Mouse (Mus musculus): ENCODE measurements around the gene Gm19345. TPM values are rescaled to one million over a fixed set of nuclear protein-coding genes. Genes with fewer than 3 reads are reported as not detected.
A peak's percentile ranks its signal among the peaks of the same experiment; 100 is the strongest.

Gene Gm19345
- polyA plus RNA-seq, 1 experiment from 2014 or later, result 1.7 TPM

DNA sequence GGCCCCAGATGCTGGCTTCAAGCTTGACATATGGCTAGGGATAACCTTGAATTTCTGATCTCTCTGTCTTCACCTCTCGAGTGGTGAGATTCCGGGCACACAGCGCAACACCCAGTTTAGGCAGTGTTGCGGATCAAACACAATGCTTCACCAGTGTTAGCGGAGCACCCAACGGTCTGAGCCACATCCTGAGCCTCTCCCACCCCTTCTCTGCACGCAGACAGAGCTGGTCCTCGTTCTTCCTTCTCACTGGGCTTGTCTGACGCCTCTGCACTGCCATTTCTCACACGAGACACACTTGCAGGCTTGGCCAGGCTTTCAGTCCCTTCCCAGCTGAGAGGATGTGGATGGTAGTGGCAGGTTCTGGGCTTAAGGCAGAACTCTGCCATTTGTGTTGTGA is 7.9 kb downstream of the Gm19345 start:
- Histone ChIP-seq H3K4me2 (replicated peaks) (no peak overlapping the region), H3K27ac (no peak overlapping the region), H3K9me3 (no peaks in the 10 kb centered on the region), H3K27me3 (replicated peaks) (no peaks in the 10 kb centered on the region), H3K4me3 (no peak overlapping the region), H3K9ac (no peak overlapping the region), H3K4me1 (no peaks in the 10 kb centered on the region), H3K36me3 (no peaks in the 10 kb centered on the region)
- 77% methylated on average over 10 of the region's 10 CpGs for WGBS
- no peak for ATAC-seq (ENCODE audit: low FRiP score, low read depth)

DNA sequence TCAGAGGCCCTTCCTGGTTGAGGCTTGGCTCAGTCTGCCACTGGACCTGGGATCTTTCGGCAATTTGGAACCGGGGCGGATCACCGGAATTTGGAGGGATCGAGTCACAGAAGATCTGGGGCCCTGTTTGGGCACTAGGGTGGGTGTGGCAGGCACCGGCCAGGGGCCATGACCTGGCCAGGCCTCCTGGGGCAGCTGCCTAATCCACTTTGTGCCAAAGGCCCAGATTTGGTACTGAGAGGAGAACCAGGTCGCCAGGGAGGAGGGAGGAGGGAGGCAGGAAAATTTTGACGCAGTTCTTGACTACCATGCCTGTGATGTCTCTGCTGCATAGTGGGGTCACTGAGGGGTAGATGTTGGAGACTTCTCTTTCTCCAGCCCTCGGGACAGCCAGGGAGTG is 9.4 kb downstream of the Gm19345 start, which contains the start of gene Ceacam16:
TSS of gene Ceacam16 (minus strand) at position 101 of the 400 bp plus-strand sequence.
- no peak within 1 kb of the TSS for H3K27ac ChIP-seq
- no peaks in the 10 kb centered on the region for H3K36me3 ChIP-seq
- H3K9me3 ChIP-seq, result no peaks in the 10 kb centered on the region
- no peaks in the 10 kb centered on the region for H3K4me1 ChIP-seq
- WGBS, result 81% methylated on average over 9 of the region's 9 CpGs
- ATAC-seq (ENCODE audit: low FRiP score, low read depth), result no peak
- H3K4me3 ChIP-seq, result no peak within 1 kb of the TSS
- no peak within 1 kb of the TSS for H3K4me2 ChIP-seq (replicated peaks)
- H3K9ac ChIP-seq, result no peak within 1 kb of the TSS
- H3K27me3 ChIP-seq (replicated peaks), result no peaks in the 10 kb centered on the region

DNA sequence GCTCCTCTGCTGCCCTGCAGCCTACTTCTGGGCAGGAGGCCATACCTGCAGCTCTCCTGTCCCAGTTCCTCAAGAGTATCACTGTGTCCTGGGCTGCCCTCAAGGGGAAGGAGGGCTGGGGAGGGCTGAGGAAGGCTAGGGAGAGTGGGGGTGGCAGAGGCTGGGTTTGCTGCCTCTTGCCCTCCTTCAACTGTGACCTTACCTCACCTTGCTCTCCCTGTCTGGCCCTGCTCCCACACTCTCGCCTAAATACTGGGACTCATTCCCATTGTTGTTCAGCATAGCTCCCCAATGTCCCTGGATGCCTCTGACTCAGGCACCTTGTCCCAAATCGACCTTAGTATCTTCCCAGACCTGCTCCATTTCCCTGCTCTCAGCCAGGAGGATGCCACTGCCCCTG is 12.4 kb downstream of the Gm19345 start:
- Histone ChIP-seq H3K9me3 (no peaks in the 10 kb centered on the region), H3K27me3 (replicated peaks) (no peaks in the 10 kb centered on the region), H3K36me3 (no peaks in the 10 kb centered on the region), H3K4me2 (replicated peaks) (no peak overlapping the region), H3K4me3 (no peak overlapping the region), H3K4me1 (no peaks in the 10 kb centered on the region), H3K27ac (no peak overlapping the region), H3K9ac (no peak overlapping the region)
- 40% methylated on average over 2 of the region's 2 CpGs for WGBS
- no peak for ATAC-seq (ENCODE audit: low FRiP score, low read depth)

DNA sequence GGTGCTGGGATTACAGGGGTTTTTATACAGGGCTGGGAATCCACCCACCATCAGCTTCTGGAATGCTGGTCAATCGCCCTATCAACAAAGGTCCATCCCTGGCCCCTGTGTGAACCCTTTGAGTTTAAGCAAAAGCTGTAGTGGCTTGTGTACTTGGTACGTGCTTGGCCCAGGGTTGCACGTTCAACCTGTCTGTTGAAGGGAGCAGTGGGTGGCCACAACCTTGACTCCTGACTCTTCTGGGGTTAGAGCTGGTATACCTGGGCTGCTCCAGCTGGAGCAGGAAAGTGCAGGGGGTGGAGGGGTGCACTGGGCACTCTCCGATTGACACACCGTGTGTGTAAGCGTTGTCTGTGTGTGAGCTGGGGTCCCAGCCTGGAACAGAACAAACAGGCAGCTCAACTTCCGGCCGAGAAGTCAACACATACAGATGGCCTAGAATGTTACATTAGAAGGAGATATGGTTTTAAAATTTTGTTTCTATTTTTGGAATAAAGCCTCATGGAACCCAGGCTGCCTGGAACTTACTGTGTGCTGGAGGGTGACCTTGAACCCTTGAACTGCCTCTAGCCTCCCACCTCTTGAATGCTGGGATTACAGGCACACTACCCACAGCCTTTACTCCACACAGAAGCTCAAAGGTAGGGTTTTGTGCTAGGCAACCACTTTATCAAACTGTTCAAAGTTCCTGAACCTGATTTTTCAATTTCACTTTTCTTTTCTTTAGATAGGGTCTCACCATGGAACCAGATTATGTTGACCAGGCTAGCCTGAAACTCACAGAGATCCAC is 13.6 kb downstream of the Gm19345 start:
- 86% methylated on average over 8 of the region's 8 CpGs for WGBS
- no peak overlapping the region for H3K4me2 ChIP-seq (replicated peaks)
- H3K27me3 ChIP-seq (replicated peaks), result no peaks in the 10 kb centered on the region
- no peaks in the 10 kb centered on the region for H3K36me3 ChIP-seq
- no peak for ATAC-seq (ENCODE audit: low FRiP score, low read depth)
- H3K4me3 ChIP-seq, result no peak overlapping the region
- H3K9ac ChIP-seq, result no peak overlapping the region
- H3K9me3 ChIP-seq, result no peaks in the 10 kb centered on the region
- H3K4me1 ChIP-seq, result no peaks in the 10 kb centered on the region
- no peak overlapping the region for H3K27ac ChIP-seq

DNA sequence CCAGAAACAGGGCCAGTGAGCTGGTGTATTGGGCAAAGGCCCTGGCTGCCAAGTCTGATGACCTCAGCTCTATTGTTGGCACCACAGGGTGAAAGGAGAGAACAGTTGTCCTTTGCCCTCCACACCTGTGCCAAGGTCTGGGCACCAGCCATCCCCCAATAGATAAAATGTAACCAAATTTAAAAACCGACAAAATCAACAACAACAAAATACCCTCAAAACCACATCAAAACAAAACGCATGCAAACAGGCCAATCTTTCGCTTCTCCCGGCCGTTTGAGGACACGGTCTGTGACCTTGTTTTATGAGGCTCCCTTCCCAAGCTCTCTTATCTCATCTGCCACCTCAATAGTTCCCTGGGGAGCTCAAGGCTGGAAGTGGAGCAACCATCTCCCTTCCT is 14.7 kb downstream of the Gm19345 start:
- Histone ChIP-seq H3K27ac (no peak overlapping the region), H3K4me1 (no peaks in the 10 kb centered on the region), H3K9ac (no peak overlapping the region), H3K4me3 (no peak overlapping the region), H3K36me3 (no peaks in the 10 kb centered on the region), H3K9me3 (no peaks in the 10 kb centered on the region), H3K27me3 (replicated peaks) (no peaks in the 10 kb centered on the region), H3K4me2 (replicated peaks) (no peak overlapping the region)
- ATAC-seq (ENCODE audit: low FRiP score, low read depth), result no peak
- WGBS, result 85% methylated on average over 6 of the region's 6 CpGs

DNA sequence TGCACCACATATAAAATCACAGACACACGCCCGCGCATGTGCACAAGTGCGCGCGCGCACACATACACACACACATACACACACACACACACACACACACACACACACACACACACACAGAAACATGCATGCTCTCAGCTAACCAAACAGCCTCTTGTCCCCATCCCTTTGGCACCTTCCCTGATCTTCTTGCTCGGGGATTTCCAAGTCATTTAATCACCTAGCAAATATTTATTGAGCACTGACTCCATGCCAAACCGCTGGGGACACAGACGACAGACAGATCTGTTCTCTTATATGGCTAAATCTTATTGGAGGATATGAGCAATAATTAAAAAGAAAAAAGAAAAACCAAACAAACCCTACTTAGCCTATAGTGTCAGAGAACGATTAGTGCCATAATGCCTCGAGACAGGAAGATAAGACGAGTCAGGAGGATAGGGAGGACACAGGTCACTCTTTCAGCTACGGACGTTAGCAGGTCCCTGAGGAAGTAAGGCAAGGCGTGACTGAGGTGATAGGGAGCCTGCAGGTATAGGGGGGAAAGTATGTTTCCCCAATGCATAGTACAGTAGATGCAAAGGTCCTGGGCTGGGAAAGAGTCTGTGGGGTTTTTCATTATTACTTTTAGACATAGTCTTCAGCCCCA is 16.1 kb downstream of the Gm19345 start:
- Histone ChIP-seq H3K9ac (no peak overlapping the region), H3K9me3 (no peaks in the 10 kb centered on the region), H3K36me3 (no peaks in the 10 kb centered on the region), H3K4me1 (no peaks in the 10 kb centered on the region), H3K27ac (no peak overlapping the region), H3K27me3 (replicated peaks) (no peaks in the 10 kb centered on the region), H3K4me2 (replicated peaks) (no peak overlapping the region), H3K4me3 (no peak overlapping the region)
- 89% methylated on average over 16 of the region's 16 CpGs for WGBS
- ATAC-seq (ENCODE audit: low FRiP score, low read depth), result no peak

DNA sequence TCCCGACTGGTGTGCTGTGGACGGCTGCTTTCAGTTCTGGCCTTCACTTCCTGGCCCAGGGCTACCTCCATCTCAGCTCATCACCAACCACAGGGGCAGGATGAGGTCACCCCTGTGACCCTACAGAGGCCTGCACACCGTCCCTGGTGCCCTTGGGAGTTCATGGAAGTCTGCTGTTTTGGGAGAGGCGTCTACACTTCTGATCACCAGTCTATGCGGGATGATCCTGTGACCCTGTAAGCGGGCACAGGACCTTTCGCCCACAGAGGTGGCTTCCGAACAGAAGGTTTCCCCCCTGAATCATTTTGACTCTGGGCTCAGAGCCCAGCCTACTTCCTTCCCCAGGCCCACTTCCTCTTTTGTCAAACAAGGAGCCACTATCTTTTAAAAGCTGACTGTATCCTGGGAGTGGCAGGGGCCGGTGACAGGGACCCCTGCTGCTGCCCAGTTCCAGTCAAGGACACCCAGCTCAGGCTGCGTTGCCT is 19.4 kb downstream of the Gm19345 start:
- Histone ChIP-seq H3K9ac (no peak overlapping the region), H3K4me1 (no peaks in the 10 kb centered on the region), H3K27me3 (replicated peaks) (no peaks in the 10 kb centered on the region), H3K36me3 (no peaks in the 10 kb centered on the region), H3K27ac (no peak overlapping the region), H3K4me2 (replicated peaks) (no peak overlapping the region), H3K9me3 (no peaks in the 10 kb centered on the region), H3K4me3 (no peak overlapping the region)
- no peak for ATAC-seq (ENCODE audit: low FRiP score, low read depth)
- 71% methylated on average over 10 of the region's 10 CpGs for WGBS

DNA sequence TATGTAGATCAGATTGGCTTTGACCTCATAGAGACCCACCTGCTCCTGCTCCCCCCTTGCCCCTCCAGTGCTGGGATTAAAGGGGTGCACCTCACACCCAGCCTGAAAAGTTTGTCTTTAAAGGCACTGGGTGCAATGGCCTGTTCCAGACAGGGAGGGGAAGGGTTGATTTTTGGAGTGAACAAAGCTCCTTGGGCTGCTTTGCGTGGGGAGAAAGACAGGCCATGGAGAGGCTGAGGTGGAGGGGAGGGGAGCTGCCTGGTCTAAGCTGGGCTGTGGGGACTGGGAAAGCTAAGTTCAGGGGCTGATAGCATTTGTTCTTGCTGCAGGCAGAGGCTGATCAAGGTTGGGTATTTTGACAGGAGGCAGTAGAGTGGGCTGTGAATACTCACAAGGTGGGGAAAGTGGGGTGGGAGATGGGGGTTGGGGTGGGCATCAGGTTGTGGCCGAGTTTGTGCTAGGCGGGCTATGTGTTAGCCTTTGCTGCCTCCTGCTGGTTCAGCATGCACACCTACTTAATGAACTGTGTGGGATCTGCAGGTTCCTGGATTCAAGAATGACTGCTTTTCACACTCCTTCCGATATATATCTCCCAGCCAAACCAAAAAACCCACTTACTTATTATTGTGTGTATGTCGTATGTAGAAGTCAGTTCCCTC is 20.3 kb downstream of the Gm19345 start:
- Histone ChIP-seq H3K36me3 (no peaks in the 10 kb centered on the region), H3K27me3 (replicated peaks) (no peaks in the 10 kb centered on the region), H3K4me3 (no peak overlapping the region), H3K4me1 (no peaks in the 10 kb centered on the region), H3K4me2 (replicated peaks) (no peak overlapping the region), H3K9me3 (no peaks in the 10 kb centered on the region), H3K27ac (no peak overlapping the region), H3K9ac (no peak overlapping the region)
- WGBS, result 44% methylated on average over 5 of the region's 5 CpGs
- no peak for ATAC-seq (ENCODE audit: low FRiP score, low read depth)

DNA sequence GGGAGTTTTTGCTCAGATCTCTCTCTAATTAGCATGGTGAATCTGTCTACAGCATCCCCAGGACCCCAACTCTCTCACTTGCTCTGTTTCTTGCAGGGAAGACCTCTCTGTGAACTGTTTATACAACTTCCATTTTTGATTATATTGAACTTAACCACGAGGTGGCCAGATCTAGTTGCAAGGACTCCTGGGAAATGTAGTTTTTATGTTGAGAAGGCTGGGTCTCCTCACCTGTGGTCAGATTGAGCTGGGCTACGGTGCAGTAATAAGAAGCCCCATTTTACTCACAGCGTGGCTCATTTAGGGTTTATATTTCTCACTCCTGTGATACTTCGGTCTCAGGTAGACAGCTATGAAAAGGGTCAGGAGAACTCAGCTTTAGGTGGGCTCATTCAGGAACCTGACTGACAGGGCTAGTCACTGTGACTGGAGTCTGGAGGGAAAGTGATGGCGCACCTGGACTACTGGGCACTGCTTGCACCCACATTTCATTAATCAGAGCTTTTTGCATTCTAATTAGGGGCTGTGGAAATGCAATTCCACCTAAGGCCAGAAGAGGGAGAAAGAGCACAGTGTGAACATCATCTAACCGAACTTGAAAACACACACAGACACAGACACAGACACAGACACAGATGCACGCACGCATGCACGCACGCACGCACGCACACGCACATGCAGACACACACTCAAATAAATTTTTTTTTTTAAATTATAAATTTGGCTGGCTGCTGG is 24.3 kb downstream of the Gm19345 start:
- Histone ChIP-seq H3K36me3 (no peaks in the 10 kb centered on the region), H3K4me3 (no peak overlapping the region), H3K27ac (no peak overlapping the region), H3K27me3 (replicated peaks) (no peaks in the 10 kb centered on the region), H3K4me1 (no peaks in the 10 kb centered on the region), H3K9me3 (no peaks in the 10 kb centered on the region), H3K9ac (no peak overlapping the region), H3K4me2 (replicated peaks) (no peak overlapping the region)
- peak; percentile 52 for ATAC-seq (ENCODE audit: low FRiP score, low read depth)
- 62% methylated on average over 13 of the region's 13 CpGs for WGBS

DNA sequence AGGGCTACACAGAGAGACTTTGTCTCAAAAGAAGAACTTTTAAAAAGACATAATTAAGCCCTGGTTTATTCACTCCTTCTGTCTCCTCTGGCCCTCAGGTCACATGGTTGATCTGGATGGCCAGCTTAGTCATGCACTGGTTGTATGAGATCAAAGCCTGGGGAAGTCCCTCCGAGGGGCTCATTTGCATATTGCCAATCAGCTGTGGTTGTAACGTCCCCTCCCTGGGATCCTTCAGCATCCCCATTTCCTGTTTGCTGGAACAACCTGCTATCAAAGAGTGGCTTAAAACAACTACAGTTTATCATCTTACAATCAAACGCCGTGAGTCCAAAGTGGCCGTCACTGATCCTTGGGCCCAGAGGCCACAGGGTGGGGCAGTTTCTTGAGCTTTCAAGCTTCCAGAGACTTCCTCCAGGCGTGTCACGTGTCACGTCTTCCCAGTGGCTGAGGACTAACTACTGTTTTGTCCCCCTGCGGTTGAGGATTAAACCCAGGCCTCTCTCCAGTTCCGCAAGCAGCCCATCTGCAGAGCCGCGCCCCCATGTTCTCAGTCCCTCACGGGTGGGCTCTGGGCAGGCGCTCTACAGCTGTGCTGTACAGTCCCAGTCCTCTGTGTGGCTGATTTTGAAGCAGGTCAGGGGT is 25.1 kb downstream of the Gm19345 start:
- Histone ChIP-seq H3K9ac (no peak overlapping the region), H3K4me2 (replicated peaks) (no peak overlapping the region), H3K27ac (no peak overlapping the region), H3K27me3 (replicated peaks) (no peaks in the 10 kb centered on the region), H3K4me3 (no peak overlapping the region), H3K9me3 (no peaks in the 10 kb centered on the region), H3K4me1 (no peaks in the 10 kb centered on the region), H3K36me3 (no peaks in the 10 kb centered on the region)
- ATAC-seq (ENCODE audit: low FRiP score, low read depth), result no peak
- WGBS, result 63% methylated on average over 14 of the region's 14 CpGs

DNA sequence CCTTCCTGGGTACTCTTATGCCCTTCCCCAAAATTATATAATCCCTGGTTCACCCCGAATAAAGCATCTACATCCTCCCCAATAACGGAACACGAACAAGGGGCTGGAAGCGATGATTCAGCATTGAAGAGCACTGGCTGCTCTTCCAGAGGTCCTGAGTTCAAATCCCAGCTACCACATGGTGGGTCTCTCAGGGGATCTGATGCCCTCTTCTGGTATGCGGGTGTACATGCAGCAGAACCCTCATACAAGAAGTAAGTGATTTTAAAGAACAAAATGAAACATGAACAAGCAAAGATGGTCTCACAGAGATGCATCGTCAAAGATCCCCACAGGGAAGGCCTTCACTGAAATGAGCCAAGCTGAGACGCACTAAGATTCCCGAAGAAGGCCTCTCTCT is 29.0 kb downstream of the Gm19345 start:
- WGBS, result 82% methylated on average over 8 of the region's 8 CpGs
- Histone ChIP-seq H3K36me3 (no peaks in the 10 kb centered on the region), H3K27me3 (replicated peaks) (no peaks in the 10 kb centered on the region), H3K4me1 (no peaks in the 10 kb centered on the region), H3K27ac (no peak overlapping the region), H3K9ac (no peak overlapping the region), H3K9me3 (no peaks in the 10 kb centered on the region), H3K4me2 (replicated peaks) (no peak overlapping the region), H3K4me3 (no peak overlapping the region)
- no peak for ATAC-seq (ENCODE audit: low FRiP score, low read depth)
